Mouse (Mus musculus) ES-Bruce4 (cell line): Measurements from ENCODE around the gene Grm8.

ENCODE experiments used
- CTCF ChIP-seq: IDR thresholded peaks from one replicate; pipeline ENCODE4 v1.8.1; 2011; ENCODE audit warnings: low read depth, low read length
- POLR2A ChIP-seq: IDR thresholded peaks from one replicate; pipeline ENCODE4 v1.8.1; 2011; ENCODE audit warnings: low read length; ENCODE audit not compliant: insufficient read depth

- TF ChIP-seq POLR2A (no peak), CTCF (no peak)
Observed at GRCm38 (mm10) chr6:27800881-27801572, 334.0 kb downstream of the Grm8 start.
